Mouse (Mus musculus) myocyte (in vitro differentiated cells): ENCODE data around the gene Ndc1. TPM values are rescaled to one million over a fixed set of nuclear protein-coding genes. Genes with fewer than 3 reads are reported as not detected.
"Not testable (repeated sequence)": the region's sequence is repeated elsewhere in the genome, so short reads cannot be mapped to it uniquely, and the experiment has no call there.

Experiments used
- H3K27me3 ChIP-seq: one replicate; pipeline ENCODE4 v1.6.1; 2011; ENCODE audit not compliant: control insufficient read depth, insufficient read depth, insufficient read length
- H3K36me3 ChIP-seq: one replicate; pipeline ENCODE4 v1.6.1; 2011; ENCODE audit not compliant: control insufficient read depth, insufficient read depth
- H3K4me2 ChIP-seq: one replicate; pipeline ENCODE4 v1.6.1; 2011; ENCODE audit warnings: low read depth, control low read depth
- H3K4me3 ChIP-seq: one replicate; pipeline ENCODE4 v1.5.1; 2011; ENCODE audit warnings: mild to moderate bottlenecking, control low read depth, moderate library complexity
- H3K79me2 ChIP-seq: one replicate; pipeline ENCODE4 v1.6.1; 2011; ENCODE audit not compliant: control insufficient read depth, insufficient read depth
- H3ac ChIP-seq: one replicate; pipeline ENCODE4 v1.6.1; 2011; ENCODE audit not compliant: control insufficient read depth, insufficient read length
- CEBPB ChIP-seq: IDR thresholded peaks from 2 replicates; pipeline ENCODE4 v1.6.1; 2011; ENCODE audit warnings: mild to moderate bottlenecking, moderate library complexity; ENCODE audit not compliant: poor library complexity, insufficient read depth, severe bottlenecking
- E2F4 ChIP-seq: IDR thresholded peaks from one replicate; pipeline ENCODE4 v1.6.1; 2011; ENCODE audit warnings: mild to moderate bottlenecking, control low read depth, moderate library complexity; ENCODE audit not compliant: insufficient read depth
- MAX ChIP-seq: IDR thresholded peaks from one replicate; pipeline ENCODE4 v1.6.1; 2011; ENCODE audit warnings: low read depth, mild to moderate bottlenecking, control low read depth
- MYOD1 ChIP-seq, 3 experiments: IDR thresholded peaks; one replicate each; pipeline ENCODE4 v1.6.1; 2011; ENCODE audit warnings: control low read depth in 2 of 3, low read depth in 2 of 3, mild to moderate bottlenecking in 2 of 3, moderate library complexity in 1 of 3; ENCODE audit not compliant: insufficient read length in 2 of 3, control insufficient read depth in 1 of 3
- MYOG ChIP-seq, 3 experiments: IDR thresholded peaks; one replicate each; pipeline ENCODE4 v1.6.1; 2011; ENCODE audit warnings: control low read depth in 2 of 3, low read depth in 2 of 3, mild to moderate bottlenecking in 2 of 3; ENCODE audit not compliant: insufficient read length in 2 of 3, control insufficient read depth in 1 of 3, insufficient read depth in 1 of 3
- POLR2A ChIP-seq: IDR thresholded peaks from one replicate; pipeline ENCODE4 v1.6.1; 2011; ENCODE audit warnings: low read depth, mild to moderate bottlenecking, control low read depth, moderate library complexity; ENCODE audit not compliant: insufficient read length
- POLR2AphosphoS2 ChIP-seq: IDR thresholded peaks from one replicate; pipeline ENCODE4 v1.6.1; 2011; ENCODE audit warnings: low read depth, control low read depth; ENCODE audit not compliant: insufficient read length
- REST ChIP-seq: IDR thresholded peaks from one replicate; pipeline ENCODE4 v1.6.1; 2011; ENCODE audit warnings: mild to moderate bottlenecking, control low read depth, moderate library complexity; ENCODE audit not compliant: insufficient read depth, insufficient read length
- SRF ChIP-seq: IDR thresholded peaks from one replicate; pipeline ENCODE4 v1.6.1; 2011; ENCODE audit warnings: low read depth; ENCODE audit not compliant: control insufficient read depth, insufficient read length
- TCF12 ChIP-seq: IDR thresholded peaks from one replicate; pipeline ENCODE4 v1.6.1; 2011; ENCODE audit warnings: mild to moderate bottlenecking, control low read depth; ENCODE audit not compliant: poor library complexity, insufficient read depth, severe bottlenecking
- TCF3 ChIP-seq: IDR thresholded peaks from one replicate; pipeline ENCODE4 v1.6.1; 2011; ENCODE audit warnings: low read depth, control low read depth; ENCODE audit not compliant: insufficient read length
- USF1 ChIP-seq: IDR thresholded peaks from one replicate; pipeline ENCODE4 v1.6.1; 2011; ENCODE audit warnings: low read depth, mild to moderate bottlenecking, control low read depth, moderate library complexity
- polyA plus RNA-seq: library from polyadenylated mRNA; unstranded; fragments of >200 nt; fragmentation: generic; extraction: Trizol; gene quantifications from one replicate; pipeline ENCODE4 v1.2.1, GENCODE M21; 2012; ENCODE audit warnings: missing spikeins

Ndc1 gene
- polyA plus RNA-seq, 1 experiment: 10.9 TPM

- TF ChIP-seq REST: no peak
- TF ChIP-seq MYOG (IDR thresholded peaks at IDR 0.05; ENCODE audit: control insufficient read depth in 1 of 3, insufficient read depth in 1 of 3, insufficient read length in 2 of 3, low read depth in 2 of 3): no peak
- no peak for TF ChIP-seq TCF12
- Histone ChIP-seq H3ac (no peak overlapping the region), H3K36me3 (no peaks in the 10 kb centered on the region), H3K79me2 (no peaks in the 10 kb centered on the region), H3K4me2 (no peak overlapping the region), H3K4me3 (no peak overlapping the region), H3K27me3 (no peaks in the 10 kb centered on the region)
Observed at GRCm38 (mm10) chr4:107362755-107363154, 4.8 kb upstream of the Ndc1 start.

GRCm38 (mm10) chr4:107363573-107363972 lies 4.0 kb upstream of the Ndc1 start:
- no peaks in the 10 kb centered on the region for H3K36me3 ChIP-seq
- no peaks in the 10 kb centered on the region for H3K27me3 ChIP-seq
- no peak overlapping the region for H3ac ChIP-seq
- peaks cover 6% of the 10 kb centered on the region for H3K79me2 ChIP-seq
- H3K4me2 ChIP-seq: peak overlapping the region; percentile 64
- H3K4me3 ChIP-seq: no peak overlapping the region
- TF ChIP-seq MYOD1 (IDR thresholded peaks at IDR 0.05; ENCODE audit: control insufficient read depth in 1 of 3, insufficient read length in 2 of 3, low read depth in 2 of 3) (no peak), CEBPB (no peak), USF1 (no peak), TCF12 (no peak), POLR2A (no peak)

GRCm38 (mm10) chr4:107364190-107364639 lies 3.4 kb upstream of the Ndc1 start:
- H3K4me2 ChIP-seq: peak overlapping the region; percentile 64
- H3K79me2 ChIP-seq: peaks cover 12% of the 10 kb centered on the region
- H3ac ChIP-seq: no peak overlapping the region
- no peak for TF ChIP-seq E2F4
- no peak for TF ChIP-seq TCF12
- TF ChIP-seq TCF3: peak; percentile 6
- peak; percentile 24 to 89 (median 70) for TF ChIP-seq MYOG (IDR thresholded peaks at IDR 0.05; ENCODE audit: control insufficient read depth in 1 of 3, insufficient read depth in 1 of 3, insufficient read length in 2 of 3, low read depth in 2 of 3)
- TF ChIP-seq POLR2AphosphoS2: no peak
- TF ChIP-seq MAX: no peak
- TF ChIP-seq USF1: no peak
- peak; percentile 21 for TF ChIP-seq SRF
- peak in 2 of 3 experiments; percentile 76 to 81 for TF ChIP-seq MYOD1 (IDR thresholded peaks at IDR 0.05; ENCODE audit: control insufficient read depth in 1 of 3, insufficient read length in 2 of 3, low read depth in 2 of 3)
- no peak for TF ChIP-seq REST
- TF ChIP-seq POLR2A: peak; percentile 33
- TF ChIP-seq CEBPB: peak; percentile 91
- no peaks in the 10 kb centered on the region for H3K27me3 ChIP-seq
- no peaks in the 10 kb centered on the region for H3K36me3 ChIP-seq
- no peak overlapping the region for H3K4me3 ChIP-seq

- not testable (repeated sequence) for H3ac ChIP-seq, H3K27me3 ChIP-seq, H3K4me2 ChIP-seq, H3K4me3 ChIP-seq, H3K36me3 ChIP-seq
- peaks cover 18% of the 10 kb centered on the region for H3K79me2 ChIP-seq
- TF ChIP-seq MYOD1 (IDR thresholded peaks at IDR 0.05; ENCODE audit: control insufficient read depth in 1 of 3, insufficient read length in 2 of 3, low read depth in 2 of 3) (peak in 2 of 3 experiments; percentile 34 to 63), TCF3 (peak; percentile 71), MYOG (IDR thresholded peaks at IDR 0.05; ENCODE audit: control insufficient read depth in 1 of 3, insufficient read depth in 1 of 3, insufficient read length in 2 of 3, low read depth in 2 of 3) (peak in 2 of 3 experiments; percentile 70 to 82)
Observed at GRCm38 (mm10) chr4:107366408-107366807, 1.2 kb upstream of the Ndc1 start.

GRCm38 (mm10) chr4:107372304-107372703 lies 4.7 kb downstream of the Ndc1 start:
- TF ChIP-seq CEBPB (no peak), REST (no peak), SRF (no peak), MYOD1 (IDR thresholded peaks at IDR 0.05; ENCODE audit: control insufficient read depth in 1 of 3, insufficient read length in 2 of 3, low read depth in 2 of 3) (no peak), MAX (no peak), POLR2AphosphoS2 (no peak), E2F4 (no peak), TCF12 (no peak), TCF3 (no peak)
- Histone ChIP-seq H3K4me3 (no peak overlapping the region), H3K36me3 (peaks cover 26% of the 10 kb centered on the region), H3K79me2 (peaks cover 18% of the 10 kb centered on the region), H3ac (no peak overlapping the region), H3K27me3 (no peaks in the 10 kb centered on the region), H3K4me2 (no peak overlapping the region)
